Mouse (Mus musculus) C2C12 (cell line): ENCODE measurements around the gene Fchsd2. TPM values are rescaled to one million over a fixed set of nuclear protein-coding genes. Genes with fewer than 3 reads are reported as not detected.

Source experiments
- H3K27me3 ChIP-seq: one replicate; pipeline ENCODE4 v1.6.1; 2011; ENCODE audit not compliant: control insufficient read depth, insufficient read depth, insufficient read length
- H3K36me3 ChIP-seq: one replicate; pipeline ENCODE4 v1.6.1; 2011; ENCODE audit not compliant: control insufficient read depth, insufficient read depth
- H3K4me3 ChIP-seq: one replicate; pipeline ENCODE4 v1.5.1; 2011; ENCODE audit warnings: mild to moderate bottlenecking, control low read depth; ENCODE audit not compliant: poor library complexity, insufficient read depth, severe bottlenecking
- H3K79me2 ChIP-seq: one replicate; pipeline ENCODE4 v1.6.1; 2011; ENCODE audit not compliant: control insufficient read depth, insufficient read depth
- H3K79me3 ChIP-seq: one replicate; pipeline ENCODE4 v1.6.1; 2011; ENCODE audit warnings: low read depth, control low read depth
- H3ac ChIP-seq: one replicate; pipeline ENCODE3; 2011; ENCODE audit warnings: low read depth; ENCODE audit not compliant: control insufficient read depth, insufficient read length
- CEBPB ChIP-seq: IDR thresholded peaks from one replicate; pipeline ENCODE4 v1.6.1; 2011; ENCODE audit warnings: low read depth, mild to moderate bottlenecking, control low read depth, moderate library complexity
- CTCF ChIP-seq: IDR thresholded peaks from one replicate; pipeline ENCODE4 v1.5.1; 2011; ENCODE audit not compliant: control insufficient read depth, insufficient read depth, insufficient read length
- FOSL1 ChIP-seq: IDR thresholded peaks from one replicate; pipeline ENCODE4 v1.8.0; 2011; ENCODE audit warnings: mild to moderate bottlenecking, low read length; ENCODE audit not compliant: poor library complexity, insufficient read depth, severe bottlenecking
- MAX ChIP-seq: IDR thresholded peaks from one replicate; pipeline ENCODE4 v1.6.1; 2011; ENCODE audit warnings: mild to moderate bottlenecking, control low read depth
- MYOD1 ChIP-seq: IDR thresholded peaks from one replicate; pipeline ENCODE4 v1.6.1; 2011; ENCODE audit warnings: low read depth; ENCODE audit not compliant: control insufficient read depth, insufficient read length
- MYOG ChIP-seq: IDR thresholded peaks from one replicate; pipeline ENCODE4 v1.6.1; 2011; ENCODE audit not compliant: control insufficient read depth, insufficient read length; ENCODE audit errors: extremely low read depth
- USF1 ChIP-seq: IDR thresholded peaks from one replicate; pipeline ENCODE4 v1.6.1; 2011; ENCODE audit warnings: low read depth, mild to moderate bottlenecking, control low read depth, moderate library complexity
- polyA plus RNA-seq: library from polyadenylated mRNA; unstranded; fragments of >200 nt; fragmentation: generic; extraction: Trizol; gene quantifications from one replicate; pipeline ENCODE4 v1.2.1, GENCODE M21; 2012; ENCODE audit warnings: missing spikeins

Fchsd2 gene
- polyA plus RNA-seq, 1 experiment: 2.4 TPM

- Histone ChIP-seq H3K4me3 (no peak overlapping the region), H3K27me3 (no peaks in the 10 kb centered on the region), H3K79me3 (no peaks in the 10 kb centered on the region), H3K79me2 (no peaks in the 10 kb centered on the region), H3K36me3 (peaks cover 5% of the 10 kb centered on the region), H3ac (no peak overlapping the region)
- TF ChIP-seq CTCF (no peak), CEBPB (no peak), MYOD1 (no peak), FOSL1 (no peak), MAX (no peak), MYOG (no peak), USF1 (no peak)
Measured at GRCm38 (mm10) chr7:101253071-101253470, 160.4 kb downstream of the Fchsd2 start.

DNA sequence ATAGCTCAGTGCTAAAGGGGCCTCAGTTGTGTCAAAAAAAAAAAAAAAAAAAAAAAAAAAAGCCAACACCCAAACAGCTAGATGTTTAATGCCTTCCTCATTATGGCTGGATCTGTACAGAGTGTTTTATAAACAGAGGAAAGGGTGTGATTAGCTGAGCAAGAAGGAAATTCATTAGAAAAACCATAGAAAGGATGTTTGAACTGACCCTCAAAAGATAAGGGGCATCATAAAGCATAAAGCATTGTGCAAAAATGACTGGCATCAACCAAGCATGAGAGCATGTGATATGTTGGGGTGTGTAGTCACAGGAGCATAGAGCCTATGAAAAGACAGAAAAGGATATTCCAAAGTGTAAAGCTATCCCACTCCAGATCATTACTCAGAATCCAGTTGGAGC, 165.8 kb downstream of the Fchsd2 start:
- TF ChIP-seq CEBPB: no peak
- no peak for TF ChIP-seq MYOD1
- TF ChIP-seq FOSL1: no peak
- no peak for TF ChIP-seq MAX
- no peak for TF ChIP-seq MYOG
- no peak for TF ChIP-seq CTCF
- no peak for TF ChIP-seq USF1
- Histone ChIP-seq H3K36me3 (no peaks in the 10 kb centered on the region), H3K4me3 (no peak overlapping the region)

GRCm38 (mm10) chr7:101261941-101262546, 169.4 kb downstream of the Fchsd2 start:
- H3K36me3 ChIP-seq: no peaks in the 10 kb centered on the region
- no peaks in the 10 kb centered on the region for H3K79me2 ChIP-seq
- no peak for TF ChIP-seq MYOG
- no peak for TF ChIP-seq USF1
- TF ChIP-seq MYOD1: no peak
- no peak for TF ChIP-seq MAX
- no peak for TF ChIP-seq FOSL1
- TF ChIP-seq CTCF: no peak
- TF ChIP-seq CEBPB: no peak
- no peak overlapping the region for H3ac ChIP-seq
- no peaks in the 10 kb centered on the region for H3K79me3 ChIP-seq
- H3K4me3 ChIP-seq: no peak overlapping the region
- H3K27me3 ChIP-seq: no peaks in the 10 kb centered on the region

More for the DNA sequence above, 165.8 kb downstream of the Fchsd2 start:
- H3K27me3 ChIP-seq: no peaks in the 10 kb centered on the region
- no peak overlapping the region for H3ac ChIP-seq
- H3K79me3 ChIP-seq: no peaks in the 10 kb centered on the region
- no peaks in the 10 kb centered on the region for H3K79me2 ChIP-seq

DNA sequence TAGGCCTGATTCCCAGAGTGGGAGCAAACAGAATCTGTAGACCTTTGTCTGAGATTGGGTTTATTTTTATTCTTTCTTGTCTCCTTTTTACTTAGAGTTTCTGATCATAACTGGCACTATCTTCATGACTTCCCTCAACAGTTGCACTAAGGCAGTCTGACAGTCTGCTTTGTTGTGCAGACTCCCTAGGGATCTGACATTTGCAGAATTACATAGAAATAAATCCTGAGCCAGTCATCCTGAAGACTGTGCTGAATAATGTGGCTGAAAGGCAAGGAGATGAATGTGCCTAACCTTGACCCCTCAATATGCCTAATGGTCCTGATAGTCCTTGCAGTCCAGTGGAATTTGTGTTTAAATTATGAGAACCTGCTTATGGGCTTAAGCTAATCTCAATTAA, 170.8 kb downstream of the Fchsd2 start:
- Histone ChIP-seq H3K36me3 (no peaks in the 10 kb centered on the region), H3K79me2 (no peaks in the 10 kb centered on the region), H3ac (no peak overlapping the region), H3K27me3 (no peaks in the 10 kb centered on the region), H3K4me3 (no peak overlapping the region), H3K79me3 (no peaks in the 10 kb centered on the region)
- TF ChIP-seq MYOG: no peak
- no peak for TF ChIP-seq USF1
- no peak for TF ChIP-seq MYOD1
- TF ChIP-seq CTCF: no peak
- no peak for TF ChIP-seq CEBPB

DNA sequence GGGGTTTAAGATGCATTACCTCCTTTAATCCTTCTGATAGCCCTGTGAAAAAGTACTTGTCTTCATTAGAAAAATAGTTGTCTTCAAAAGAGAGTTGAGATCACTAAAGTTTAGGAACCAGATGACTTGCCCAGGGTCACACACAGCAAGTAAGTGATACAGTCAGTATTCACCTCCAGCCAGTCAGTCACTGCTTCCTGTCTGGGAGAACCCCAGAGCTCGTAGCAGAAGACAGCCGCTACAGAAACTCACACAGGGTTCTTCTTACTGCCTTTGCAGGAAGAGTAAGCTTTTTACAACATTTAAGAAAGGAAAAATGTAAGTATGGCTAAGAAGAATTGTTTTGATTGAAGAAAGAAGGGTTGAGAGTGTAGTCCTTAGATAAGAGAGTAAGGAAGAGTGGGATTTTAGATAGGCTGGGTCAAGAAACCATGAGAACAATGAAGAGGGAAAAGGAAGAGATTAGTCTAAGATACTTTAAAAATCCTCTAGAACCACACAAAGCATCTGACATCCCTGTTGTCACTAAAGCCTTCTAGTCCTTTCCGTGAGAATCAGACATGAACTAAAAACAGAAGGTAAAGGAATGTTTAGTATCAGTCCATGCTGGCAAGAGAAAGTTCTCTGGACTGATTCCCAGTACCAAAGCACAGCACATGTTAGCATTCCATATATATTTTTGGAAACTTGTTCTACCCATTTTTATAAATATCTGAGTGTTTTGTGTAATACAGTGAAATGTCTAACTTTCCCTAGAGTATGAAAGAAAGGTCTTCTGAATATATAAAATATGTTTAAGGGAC, 175.0 kb downstream of the Fchsd2 start:
- Histone ChIP-seq H3K36me3 (no peaks in the 10 kb centered on the region), H3K27me3 (no peaks in the 10 kb centered on the region), H3K79me2 (no peaks in the 10 kb centered on the region), H3K79me3 (no peaks in the 10 kb centered on the region), H3K4me3 (no peak overlapping the region), H3ac (no peak overlapping the region)
- no peak for TF ChIP-seq CEBPB
- TF ChIP-seq FOSL1: no peak
- no peak for TF ChIP-seq USF1
- TF ChIP-seq CTCF: no peak
- no peak for TF ChIP-seq MYOG
- no peak for TF ChIP-seq MYOD1
- no peak for TF ChIP-seq MAX

DNA sequence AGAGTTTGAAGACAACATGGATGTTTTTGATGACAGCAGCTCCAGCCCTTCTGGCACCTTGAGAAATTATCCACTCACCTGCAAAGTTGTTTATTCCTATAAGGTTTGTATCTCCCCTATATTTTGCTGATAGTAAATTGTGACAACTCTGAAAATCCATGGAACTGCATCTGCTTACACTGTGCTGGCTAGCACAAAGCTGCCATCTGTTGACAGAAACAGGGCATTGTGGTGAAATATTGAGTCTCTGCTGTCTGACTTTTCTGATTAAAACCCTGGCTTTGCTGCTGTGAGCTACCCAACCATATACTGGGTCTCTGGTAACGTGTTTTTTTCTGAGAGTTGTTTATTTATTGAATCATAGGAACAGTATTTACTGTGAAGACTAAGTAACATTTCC, 178.9 kb downstream of the Fchsd2 start:
- no peaks in the 10 kb centered on the region for H3K79me3 ChIP-seq
- H3ac ChIP-seq: no peak overlapping the region
- no peaks in the 10 kb centered on the region for H3K79me2 ChIP-seq
- no peaks in the 10 kb centered on the region for H3K27me3 ChIP-seq
- H3K4me3 ChIP-seq: no peak overlapping the region
- no peaks in the 10 kb centered on the region for H3K36me3 ChIP-seq
- TF ChIP-seq MYOG: no peak
- no peak for TF ChIP-seq MAX
- TF ChIP-seq FOSL1: no peak
- no peak for TF ChIP-seq MYOD1
- no peak for TF ChIP-seq USF1
- no peak for TF ChIP-seq CTCF
- no peak for TF ChIP-seq CEBPB
